Mouse (Mus musculus) spleen, adult 2 months (tissue): ENCODE results near the gene Kirrel3. TPM values are rescaled to one million over a fixed set of nuclear protein-coding genes. Genes with fewer than 3 reads are reported as not detected.

Source experiments
- DNase-seq, 2 experiments: peaks; one replicate each; pipeline versions ENCODE4 v3.0.0 to v3.0.0-alpha.2; 2012 to 2021; ENCODE audit warnings: low spot score in 2 of 2, low read depth in 1 of 2
- H3K27ac ChIP-seq: fragments of 200-500 bp; 2 replicates; pipeline ENCODE4 v1.5.1; 2012; ENCODE audit warnings: low read length, inconsistent platforms; ENCODE audit not compliant: insufficient read depth
- H3K27me3 ChIP-seq: fragments of 200-500 bp; 2 replicates; pipeline ENCODE4 v1.6.1; 2012; ENCODE audit warnings: mild to moderate bottlenecking, moderate library complexity, low read length, inconsistent platforms; ENCODE audit not compliant: control insufficient read depth, insufficient read depth
- H3K36me3 ChIP-seq: fragments of 200-500 bp; 2 replicates; pipeline ENCODE4 v1.6.1; 2012; ENCODE audit warnings: mild to moderate bottlenecking, low read length, inconsistent platforms; ENCODE audit not compliant: control insufficient read depth, insufficient read depth
- H3K4me1 ChIP-seq: fragments of 200-500 bp; 2 replicates; pipeline ENCODE4 v1.6.1; 2011; ENCODE audit warnings: inconsistent platforms; ENCODE audit not compliant: control insufficient read depth, insufficient read depth, insufficient read length
- H3K4me3 ChIP-seq: fragments of 200-500 bp; 2 replicates; pipeline ENCODE4 v1.5.1; 2011; ENCODE audit warnings: mild to moderate bottlenecking, inconsistent platforms; ENCODE audit not compliant: insufficient read depth, insufficient read length; ENCODE audit errors: extremely low read depth
- CTCF ChIP-seq: fragments of 200-500 bp; IDR thresholded peaks from 2 replicates; pipeline ENCODE4 v1.5.1; 2011; ENCODE audit warnings: mild to moderate bottlenecking, inconsistent platforms; ENCODE audit not compliant: insufficient read depth, insufficient read length, insufficient replicate concordance; ENCODE audit errors: extremely low read depth
- POLR2A ChIP-seq: fragments of 200-500 bp; IDR thresholded peaks from 2 replicates; pipeline ENCODE4 v1.6.1; 2011; ENCODE audit warnings: low read depth, low read length, inconsistent platforms
- WGBS: fragments of 180-500 bp; shearing (Covaris S2); methylation state at CpG from one replicate; pipeline ENCODE4 v1.1.7; 2018; 5-methylcytosine and 5-hydroxymethylcytosine counted together
- polyA plus RNA-seq: library from polyadenylated mRNA; depleted of rRNA; stranded (reverse); fragments of >200 nt; gene quantifications from 2 replicates; pipeline ENCODE4 v1.2.3, GENCODE M21; 2012

The Kirrel3 gene
- polyA plus RNA-seq, 1 experiment: 0.23 TPM

- Histone ChIP-seq H3K27me3 (no peaks in the 10 kb centered on the region), H3K27ac (no peak overlapping the region), H3K36me3 (no peaks in the 10 kb centered on the region), H3K4me1 (no peaks in the 10 kb centered on the region), H3K4me3 (no peak overlapping the region)
- 44% methylated on average over 25 of the region's 25 CpGs for WGBS
- TF ChIP-seq POLR2A (no peak), CTCF (no peak)
- DNase-seq: no peak
Observed at GRCm38 (mm10) chr9:35024591-35025496, 539.1 kb downstream of the Kirrel3 start.

GRCm38 (mm10) chr9:35026311-35026710 lies 540.6 kb downstream of the Kirrel3 start:
- no peaks in the 10 kb centered on the region for H3K4me1 ChIP-seq
- TF ChIP-seq POLR2A (no peak), CTCF (no peak)
- no peaks in the 10 kb centered on the region for H3K27me3 ChIP-seq
- no peak for DNase-seq
- H3K4me3 ChIP-seq: no peak overlapping the region
- no peak overlapping the region for H3K27ac ChIP-seq
- WGBS: 90% methylated on average over 6 of the region's 6 CpGs
- H3K36me3 ChIP-seq: no peaks in the 10 kb centered on the region

- H3K4me3 ChIP-seq: no peak overlapping the region
- no peak for DNase-seq
- H3K4me1 ChIP-seq: no peaks in the 10 kb centered on the region
- no peak overlapping the region for H3K27ac ChIP-seq
- WGBS: 61% methylated on average over 6 of the region's 6 CpGs
- H3K27me3 ChIP-seq: no peaks in the 10 kb centered on the region
- TF ChIP-seq CTCF (no peak), POLR2A (no peak)
- no peaks in the 10 kb centered on the region for H3K36me3 ChIP-seq
Observed at GRCm38 (mm10) chr9:35026897-35027311, 541.2 kb downstream of the Kirrel3 start.

GRCm38 (mm10) chr9:35027382-35027997 lies 541.8 kb downstream of the Kirrel3 start:
- Histone ChIP-seq H3K36me3 (no peaks in the 10 kb centered on the region), H3K4me3 (no peak overlapping the region), H3K27ac (no peak overlapping the region), H3K27me3 (no peaks in the 10 kb centered on the region), H3K4me1 (no peaks in the 10 kb centered on the region)
- no peak for DNase-seq
- 86% methylated on average over 6 of the region's 6 CpGs for WGBS
- TF ChIP-seq POLR2A (no peak), CTCF (no peak)

GRCm38 (mm10) chr9:35030823-35031222 lies 545.1 kb downstream of the Kirrel3 start:
- no peak overlapping the region for H3K4me3 ChIP-seq
- DNase-seq: no peak
- no peaks in the 10 kb centered on the region for H3K4me1 ChIP-seq
- H3K27me3 ChIP-seq: no peaks in the 10 kb centered on the region
- no peak overlapping the region for H3K27ac ChIP-seq
- 75% methylated on average over 5 of the region's 5 CpGs for WGBS
- TF ChIP-seq POLR2A (no peak), CTCF (peak; percentile 16; the same call in 1 of the 2 replicates)
- no peaks in the 10 kb centered on the region for H3K36me3 ChIP-seq

GRCm38 (mm10) chr9:35032457-35032856 lies 546.8 kb downstream of the Kirrel3 start:
- no peaks in the 10 kb centered on the region for H3K27me3 ChIP-seq
- H3K36me3 ChIP-seq: no peaks in the 10 kb centered on the region
- WGBS: 90% methylated on average over 6 of the region's 6 CpGs
- H3K4me3 ChIP-seq: no peak overlapping the region
- H3K4me1 ChIP-seq: no peaks in the 10 kb centered on the region
- TF ChIP-seq POLR2A (no peak), CTCF (no peak)
- H3K27ac ChIP-seq: no peak overlapping the region
- no peak for DNase-seq
